ENCODE assay signal across 8 mouse cellular contexts in the genomic region with DNA sequence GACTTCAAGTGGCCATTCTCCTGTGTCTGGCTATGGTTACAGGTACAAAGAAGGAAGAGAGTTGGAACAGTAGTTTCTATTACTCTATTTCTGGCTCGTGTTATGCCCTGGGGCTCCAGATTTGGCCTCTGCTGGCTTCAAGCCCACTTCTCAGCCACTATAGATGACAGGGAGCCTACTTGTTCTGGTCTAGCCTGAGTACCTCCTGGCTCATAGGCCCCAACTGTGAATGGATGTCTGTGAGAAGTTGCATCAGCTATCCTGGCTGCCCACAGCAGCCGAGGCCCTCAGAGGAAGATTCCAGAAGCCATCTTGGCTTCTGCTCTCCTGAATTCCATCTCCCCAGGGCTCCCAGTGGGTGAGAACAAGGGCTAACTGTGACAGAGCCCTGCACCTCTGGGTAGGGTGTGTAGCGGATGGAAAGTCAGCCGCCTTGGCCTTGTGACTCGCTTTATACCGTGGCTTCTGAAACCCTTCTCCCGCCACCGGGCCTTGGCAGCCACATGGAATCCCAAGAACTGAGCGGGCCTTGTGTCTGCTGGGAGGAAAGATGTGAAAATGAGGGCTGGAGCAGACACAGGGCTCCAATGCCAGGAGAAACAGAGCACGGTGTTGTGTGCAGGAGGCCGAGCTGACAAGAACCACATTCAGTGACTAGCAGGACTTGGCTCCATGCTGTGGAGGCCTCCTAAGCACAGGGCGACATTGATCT. TPM values are rescaled to one million over a fixed set of nuclear protein-coding genes. Genes with fewer than 3 reads are reported as not detected.
A peak's percentile ranks its signal among the peaks of the same experiment; 100 is the strongest.
DNase-seq lines count a peak whose midpoint lies in the region; ATAC-seq and TF ChIP-seq lines count a peak whose summit lies in the region.
"Had no signal": no experiment of that assay in that cellular context is flagged by ENCODE, and none has a peak within 500 bp of the region (broad histone marks: within the 10 kb centered on the region; RNA-seq: fewer than 3 reads in every experiment).

No protein-coding gene starts in this region.

- no peaks in the 10 kb centered on the region for H3K9me3 ChIP-seq in lung, postnatal 0 days (ENCODE audit: low read length)
- no peaks in the 10 kb centered on the region for H3K9me3 ChIP-seq in hindbrain, embryonic 16.5 days (ENCODE audit: control insufficient read depth, low read length)
- no peaks in the 10 kb centered on the region for H3K9me3 ChIP-seq in neural tube, embryonic 14.5 days (ENCODE audit: control insufficient read depth, low read length)
- H3K9me3 ChIP-seq: midbrain, embryonic 12.5 days had no signal

- no peak overlapping the region for H3K9ac ChIP-seq in lung, postnatal 0 days (replicated peaks; ENCODE audit: low read depth)
- H3K9ac ChIP-seq in hindbrain, embryonic 16.5 days (ENCODE audit: low read depth, low read length), result no peak overlapping the region
- H3K9ac ChIP-seq in neural tube, embryonic 14.5 days (replicated peaks; ENCODE audit: low read depth, low read length), result no peak overlapping the region
- H3K9ac ChIP-seq: midbrain, embryonic 12.5 days had no signal

- 0 out of 2 replicates have a peak, but pooled peaks have one; percentile 16 for ATAC-seq in lung, postnatal 0 days
- ATAC-seq in hindbrain, embryonic 16.5 days, result peak; percentile 88
- peak; percentile 44; the same call in 1 of the 2 replicates for ATAC-seq in neural tube, embryonic 14.5 days (ENCODE audit: low read depth)

- no peak overlapping the region for H3K4me3 ChIP-seq in lung, postnatal 0 days (ENCODE audit: low read depth, low read length)
- no peak overlapping the region for H3K4me3 ChIP-seq in hindbrain, embryonic 16.5 days (ENCODE audit: low read length)
- no peak overlapping the region for H3K4me3 ChIP-seq in neural tube, embryonic 14.5 days (ENCODE audit: low read depth, low read length)
- H3K4me3 ChIP-seq: midbrain, embryonic 12.5 days had no signal

- TF ChIP-seq CTCF in lung, postnatal 0 days (IDR thresholded peaks at IDR 0.05), result no peak

- H3K4me1 ChIP-seq in lung, postnatal 0 days (ENCODE audit: insufficient read depth, low read depth, low read length), result no peaks in the 10 kb centered on the region
- peaks cover 7% of the 10 kb centered on the region for H3K4me1 ChIP-seq in hindbrain, embryonic 16.5 days (ENCODE audit: control insufficient read depth, insufficient read depth, low read depth, low read length)
- no peaks in the 10 kb centered on the region for H3K4me1 ChIP-seq in neural tube, embryonic 14.5 days (ENCODE audit: control insufficient read depth, insufficient read depth, low read length)

- H3K27ac ChIP-seq in lung, postnatal 0 days (ENCODE audit: low read length), result no peak overlapping the region
- H3K27ac ChIP-seq in hindbrain, embryonic 16.5 days (ENCODE audit: low read depth, low read length), result peak overlapping the region; percentile 57
- no peak overlapping the region for H3K27ac ChIP-seq in neural tube, embryonic 14.5 days (ENCODE audit: low read depth, low read length)
- H3K27ac ChIP-seq: midbrain, embryonic 12.5 days had no signal

- DNase-seq in lung, postnatal 0 days (ENCODE audit: low spot score), result no peak
- no peak for DNase-seq in lung, postnatal 25 days (ENCODE audit: low spot score)
- DNase-seq in frontal cortex, adult 2 months (ENCODE audit: extremely low spot score in 1 of 2, low spot score in 1 of 2), result peak; percentile 57 to 63
- no peak for DNase-seq in spleen, adult 18-20 months
- no peak for DNase-seq in urinary bladder, postnatal 25 days (ENCODE audit: low spot score)

- H3K4me2 ChIP-seq in lung, postnatal 0 days (replicated peaks; ENCODE audit: low read depth, low read length), result no peak overlapping the region
- H3K4me2 ChIP-seq in hindbrain, embryonic 16.5 days (ENCODE audit: low read length), result no peak overlapping the region
- H3K4me2 ChIP-seq in neural tube, embryonic 14.5 days (ENCODE audit: low read depth, low read length), result no peak overlapping the region
- H3K4me2 ChIP-seq: midbrain, embryonic 12.5 days had no signal

- TF ChIP-seq EP300 in lung, postnatal 0 days (IDR thresholded peaks at IDR 0.05), result no peak

- WGBS in lung, postnatal 0 days, result 77% methylated on average over 12 of the region's 12 CpGs
- WGBS in hindbrain, embryonic 16.5 days, result 81% methylated on average over 12 of the region's 12 CpGs
- 89% methylated on average over 12 of the region's 12 CpGs for WGBS in neural tube, embryonic 14.5 days

- H3K27me3 ChIP-seq in lung, postnatal 0 days (replicated peaks; ENCODE audit: insufficient read depth, low read length), result no peaks in the 10 kb centered on the region
- H3K27me3 ChIP-seq in hindbrain, embryonic 16.5 days (replicated peaks; ENCODE audit: control insufficient read depth, insufficient read depth, low read length), result no peaks in the 10 kb centered on the region
- H3K27me3 ChIP-seq in neural tube, embryonic 14.5 days (ENCODE audit: control insufficient read depth, insufficient read depth, low read length), result no peaks in the 10 kb centered on the region
- H3K27me3 ChIP-seq: midbrain, embryonic 12.5 days had no signal

- no peaks in the 10 kb centered on the region for H3K36me3 ChIP-seq in lung, postnatal 0 days (ENCODE audit: insufficient read depth, low read length)
- no peaks in the 10 kb centered on the region for H3K36me3 ChIP-seq in hindbrain, embryonic 16.5 days (ENCODE audit: control insufficient read depth, insufficient read depth, low read length)
- no peaks in the 10 kb centered on the region for H3K36me3 ChIP-seq in neural tube, embryonic 14.5 days (ENCODE audit: control insufficient read depth, insufficient read depth, low read length)
- H3K36me3 ChIP-seq: midbrain, embryonic 12.5 days had no signal

RNA-seq across cellular contexts. Expression of a gene that starts 55.1 kb away (rescaled TPM):
- polyA plus RNA-seq in lung, postnatal 0 days (2015; fragmentation: Nextera tagmentation; extraction: Ambion mirVana), result 0.45 and 0.63 TPM in 2 replicates
- 14.5 and 21.9 TPM in 2 replicates for polyA plus RNA-seq in frontal cortex, adult 2 months (2012; rRNA removed)
- 2.9 TPM in 2 replicates for polyA plus RNA-seq in hindbrain, embryonic 16.5 days (2015; fragmentation: Nextera tagmentation; extraction: Ambion mirVana)
- polyA plus RNA-seq in neural tube, embryonic 14.5 days (2014; fragmentation: Nextera tagmentation; extraction: Ambion mirVana), result 2.6 and 3.8 TPM in 2 replicates

Comparison
In these comparisons a context has a peak if more than half of its experiments do, and no peak if none do; other contexts are left out.
1. ATAC-seq: peak in every context shown above with its lines; median percentile 88 in hindbrain, embryonic 16.5 days; 44 in neural tube, embryonic 14.5 days; 16 in lung, postnatal 0 days.
2. DNase-seq: peak in frontal cortex, adult 2 months (2 of 2); none in lung, postnatal 0 days (single experiment), lung, postnatal 25 days (single experiment), spleen, adult 18-20 months (0 of 2) and urinary bladder, postnatal 25 days (single experiment).